Mouse (Mus musculus) liver, adult 2 months (tissue): ENCODE measurements at regions not wholly inside any gene's neighbourhood (a gene's known extent, or its start where the extent isn't known, plus 50 kb on each side); places are given as distances from the start of the nearest gene placed in this dataset.

Experiments used
- CTCF ChIP-seq: fragments of 200-500 bp; IDR thresholded peaks from 2 replicates; pipeline ENCODE4 v1.5.1; 2011; ENCODE audit warnings: low read depth, low read length, control low read depth
- POLR2A ChIP-seq: fragments of 200-500 bp; IDR thresholded peaks from 2 replicates; pipeline ENCODE4 v1.6.1; 2011; ENCODE audit warnings: low read length, control low read depth; ENCODE audit not compliant: insufficient read depth; ENCODE audit errors: extremely low read depth

DNA sequence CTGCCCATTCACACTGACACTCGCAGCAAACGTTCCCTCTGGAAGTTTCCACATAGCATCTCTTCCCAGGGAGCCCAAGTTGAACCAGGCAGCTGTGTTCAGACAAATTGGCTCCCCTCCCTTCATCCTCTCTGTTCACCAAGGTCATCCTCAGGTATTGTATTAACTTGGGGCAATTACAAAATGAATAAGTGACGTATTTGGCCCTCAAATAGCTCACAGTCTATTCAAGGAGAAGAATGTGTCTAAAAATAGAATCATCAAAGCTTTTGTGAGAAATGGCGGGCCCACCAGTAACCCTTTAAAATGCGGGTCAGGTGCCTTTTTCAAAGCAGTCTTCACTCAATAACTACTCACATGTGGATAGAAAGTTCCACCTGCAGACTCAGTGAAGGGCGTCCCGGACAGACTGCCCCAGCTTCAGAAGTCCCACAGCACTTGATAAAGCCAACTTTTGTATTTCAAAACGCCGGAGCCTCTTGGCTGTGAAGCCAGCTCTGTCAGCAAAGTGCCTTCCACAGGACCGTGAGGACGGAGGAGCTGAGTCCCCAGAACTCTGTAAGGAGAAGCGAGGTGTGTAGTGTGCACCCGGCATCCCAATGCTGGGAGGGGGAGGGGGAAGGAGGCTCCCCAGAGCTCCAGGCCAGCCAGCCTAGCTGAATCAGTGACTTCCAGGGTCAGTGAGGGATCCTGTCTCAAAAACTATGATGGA is 241.9 kb downstream of the Sipa1l2 start:
- no peak for TF ChIP-seq CTCF
- TF ChIP-seq POLR2A: no peak
